Mouse (Mus musculus) lung, postnatal 0 days (tissue): ENCODE measurements around the gene Olfr1204.

Experiments used
- CTCF ChIP-seq: IDR thresholded peaks from 2 replicates; pipeline ENCODE4 v1.5.1; 2016; ENCODE audit warnings: antibody characterized with exemption, mild to moderate bottlenecking
- EP300 ChIP-seq: IDR thresholded peaks from 2 replicates; pipeline ENCODE4 v1.6.1; 2016; ENCODE audit warnings: antibody characterized with exemption, mild to moderate bottlenecking, control low read depth

DNA sequence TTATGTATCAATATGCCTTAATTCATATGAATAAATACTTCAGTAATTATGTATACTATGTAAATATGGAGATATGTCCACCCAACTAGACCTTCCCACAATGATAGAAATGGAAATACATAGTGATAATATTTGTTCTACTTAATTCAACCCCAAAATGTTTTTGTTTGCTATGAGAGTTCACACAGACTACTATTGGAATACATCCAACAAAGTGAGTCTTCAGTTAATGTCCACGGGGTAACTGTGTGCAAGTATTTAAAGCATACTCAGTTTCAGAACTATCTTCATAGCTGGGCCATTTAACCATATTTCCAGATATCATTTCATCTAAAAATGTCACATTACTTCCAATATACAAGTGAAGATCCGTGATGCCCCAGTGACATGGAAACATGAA, 13.8 kb downstream of the Olfr1204 start, which contains the start of gene Olfr1206:
- no peak for TF ChIP-seq EP300
- no peak for TF ChIP-seq CTCF
